Mouse (Mus musculus) lung, adult 10 weeks (tissue): ENCODE measurements around the gene Htra3. TPM values are rescaled to one million over a fixed set of nuclear protein-coding genes. Genes with fewer than 3 reads are reported as not detected.

Experiments used
- polyA plus RNA-seq: library from polyadenylated mRNA; stranded (reverse); fragments of 350-450 nt; fragmentation: Illumina TruSeq; extraction: RNeasy Lipid Tissue Mini Kit (QIAGEN cat#74804); gene quantifications from one replicate; pipeline ENCODE4 v1.2.3, GENCODE M21; 2014; ENCODE audit warnings: low read depth, low replicate concordance; ENCODE audit not compliant: insufficient read depth

Gene Htra3
- polyA plus RNA-seq, result 23.1 TPM

DNA sequence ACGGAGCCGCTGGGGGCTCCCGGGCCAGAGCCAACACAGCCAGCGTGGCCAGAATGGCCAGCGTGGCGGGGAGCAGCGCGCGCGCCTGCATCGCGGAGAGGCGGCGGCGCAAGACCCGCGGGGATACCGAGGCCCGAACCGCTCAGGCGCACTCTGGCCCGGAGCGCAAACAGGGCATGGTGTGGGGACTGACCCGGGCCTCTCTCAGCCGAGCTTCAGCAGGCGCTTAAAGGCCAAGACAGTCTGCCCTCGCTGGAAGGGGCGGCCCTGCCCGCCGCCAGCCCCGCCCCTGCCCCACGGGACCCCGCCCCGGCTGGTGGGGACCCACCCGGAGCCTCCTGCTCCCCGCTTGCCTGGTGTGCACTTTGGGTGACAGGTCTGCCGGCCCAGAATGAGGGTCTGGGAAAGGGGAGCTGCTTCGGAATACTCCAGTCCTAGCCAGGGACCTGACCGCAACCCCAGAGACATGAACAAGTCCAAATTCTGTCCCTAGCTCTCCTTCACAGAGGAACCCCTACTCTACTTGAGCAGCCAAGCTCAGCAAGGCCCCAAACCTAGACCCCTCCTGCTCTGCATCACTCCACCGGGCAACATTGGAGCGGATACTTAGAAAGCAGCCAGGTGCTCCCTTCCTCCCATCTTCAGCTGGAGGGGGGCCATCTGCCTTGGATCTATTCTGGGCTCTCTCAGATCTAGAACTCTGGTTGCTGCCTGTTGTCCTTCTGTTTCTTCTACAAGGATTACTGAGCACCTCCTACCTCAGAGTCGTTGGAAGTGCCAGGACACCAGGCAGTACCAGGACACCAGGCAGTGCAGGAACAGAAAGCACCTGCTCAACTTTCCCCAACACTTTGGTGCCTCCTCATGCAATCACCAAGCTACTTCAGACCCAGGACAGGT, at the start of gene Htra3:
Gene Htra3, minus strand, starts transcription at position 527 of the 900 bp plus-strand sequence.

Other genes with a start within 250 kb of the Htra3 start
- 0.76 TPM for gene Cpz, start 154.1 kb downstream of the Htra3 start, polyA plus RNA-seq
- 2.8 TPM for gene Trmt44, start 104.7 kb downstream of the Htra3 start, polyA plus RNA-seq
- 14.7 TPM for gene Acox3, start 96.7 kb downstream of the Htra3 start, polyA plus RNA-seq
- 15.4 TPM for gene Sh3tc1, start 60.2 kb upstream of the Htra3 start, polyA plus RNA-seq
- 2.9 TPM for gene Ablim2, start 78.1 kb upstream of the Htra3 start, polyA plus RNA-seq
- 3.8 TPM for gene Afap1, start 213.5 kb upstream of the Htra3 start, polyA plus RNA-seq